Mouse (Mus musculus): ENCODE measurements around the gene Hipk4.

DNA sequence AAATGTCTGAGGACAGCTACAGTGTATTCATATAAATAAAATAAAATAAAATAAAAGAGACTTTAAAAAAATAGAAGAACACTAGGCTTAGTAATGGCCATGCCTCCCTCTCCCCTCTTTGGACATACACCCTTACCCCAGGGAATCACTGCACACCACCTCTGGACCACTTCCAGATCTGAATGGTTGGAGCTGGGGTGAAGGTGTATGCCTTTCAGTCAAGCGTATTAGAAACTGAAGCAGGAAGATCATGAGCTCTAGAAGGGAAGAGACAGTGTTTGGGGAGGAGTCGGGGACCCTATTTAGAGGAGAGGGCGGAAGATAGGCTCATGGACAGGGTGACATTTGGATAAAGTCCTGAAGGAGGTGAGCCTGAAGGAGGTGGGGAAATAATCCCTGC lies 42.6 kb upstream of the Hipk4 start:
- TF ChIP-seq CTCF (IDR thresholded peaks at IDR 0.05; ENCODE audit: borderline replicate concordance, insufficient read depth, low read depth, low read length) (no peak), POLR2A (IDR thresholded peaks at IDR 0.05; ENCODE audit: borderline replicate concordance, insufficient read depth, low read length) (no peak)
